Mouse (Mus musculus) thymus, adult 2 months (tissue): Measurements from ENCODE around the gene Pibf1. TPM values are rescaled to one million over a fixed set of nuclear protein-coding genes. Genes with fewer than 3 reads are reported as not detected.

ENCODE experiments used
- DNase-seq: peaks from one replicate; pipeline ENCODE4 v3.0.0; 2021
- H3K27ac ChIP-seq: fragments of 200-500 bp; 2 replicates; pipeline ENCODE4 v1.5.1; 2012; ENCODE audit warnings: low read length, control low read depth; ENCODE audit not compliant: control insufficient read depth, insufficient read depth
- H3K27me3 ChIP-seq: fragments of 200-500 bp; 2 replicates; pipeline ENCODE4 v1.6.1; 2012; ENCODE audit warnings: mild to moderate bottlenecking, low read length, moderate library complexity, mixed read lengths; ENCODE audit not compliant: control insufficient read depth, insufficient read depth
- H3K36me3 ChIP-seq: fragments of 200-500 bp; 2 replicates; pipeline ENCODE4 v1.6.1; 2012; ENCODE audit warnings: mild to moderate bottlenecking, low read length, moderate library complexity; ENCODE audit not compliant: control insufficient read depth, insufficient read depth
- H3K4me1 ChIP-seq: fragments of 200-500 bp; replicated peaks from 2 replicates; pipeline ENCODE4 v1.6.1; 2012; ENCODE audit warnings: low read length; ENCODE audit not compliant: control insufficient read depth, insufficient read depth
- H3K4me3 ChIP-seq: fragments of 200-500 bp; 2 replicates; pipeline ENCODE4 v1.5.1; 2012; ENCODE audit warnings: mild to moderate bottlenecking, low read length, control low read depth, moderate library complexity; ENCODE audit not compliant: control insufficient read depth, insufficient read depth
- CTCF ChIP-seq: fragments of 200-500 bp; IDR thresholded peaks from 2 replicates; pipeline ENCODE4 v1.5.1; 2012; ENCODE audit warnings: mild to moderate bottlenecking, control low read depth, low read length, moderate library complexity, borderline replicate concordance; ENCODE audit not compliant: control insufficient read depth, poor library complexity, insufficient read depth; ENCODE audit errors: extremely low read depth
- POLR2A ChIP-seq: fragments of 200-500 bp; IDR thresholded peaks from 2 replicates; pipeline ENCODE4 v1.6.1; 2012; ENCODE audit warnings: mild to moderate bottlenecking, low read length, control low read depth, moderate library complexity; ENCODE audit not compliant: control insufficient read depth, poor library complexity, insufficient read depth; ENCODE audit errors: extremely low read depth
- WGBS: fragments of 180-500 bp; shearing (Covaris S2); methylation state at CpG from one replicate; pipeline ENCODE4 v1.1.7; 2018; 5-methylcytosine and 5-hydroxymethylcytosine counted together
- polyA plus RNA-seq: library from polyadenylated mRNA; depleted of rRNA; stranded (reverse); fragments of >200 nt; gene quantifications from 2 replicates; pipeline ENCODE4 v1.2.3, GENCODE M21; 2012

The Pibf1 gene
- polyA plus RNA-seq, 1 experiment: 2.4 TPM

DNA sequence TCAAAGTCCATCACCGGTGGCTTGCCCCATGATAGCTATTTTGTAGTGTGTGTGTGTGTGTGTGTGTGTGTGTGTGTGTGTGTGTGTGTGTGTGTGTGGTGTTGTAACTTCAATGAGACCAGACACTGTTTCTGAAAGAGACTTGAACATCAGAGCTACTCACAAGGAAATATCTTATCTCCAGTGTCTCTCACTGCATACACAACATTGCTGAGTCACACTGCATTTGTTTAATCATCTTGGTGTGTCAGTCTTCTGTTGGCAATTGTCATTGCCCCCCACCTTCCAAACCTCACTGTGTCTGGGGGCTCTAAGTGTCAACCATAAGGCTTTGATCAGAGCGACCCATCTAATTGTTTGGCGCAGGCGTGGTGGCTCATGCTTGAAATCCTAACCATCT is 186.3 kb downstream of the Pibf1 start:
- no peaks in the 10 kb centered on the region for H3K27me3 ChIP-seq
- H3K4me1 ChIP-seq: no peaks in the 10 kb centered on the region
- 94% methylated on average over 4 of the region's 4 CpGs for WGBS
- DNase-seq: no peak
- no peak overlapping the region for H3K27ac ChIP-seq
- H3K4me3 ChIP-seq: no peak overlapping the region
- H3K36me3 ChIP-seq: no peaks in the 10 kb centered on the region
- TF ChIP-seq POLR2A (no peak), CTCF (no peak)

DNA sequence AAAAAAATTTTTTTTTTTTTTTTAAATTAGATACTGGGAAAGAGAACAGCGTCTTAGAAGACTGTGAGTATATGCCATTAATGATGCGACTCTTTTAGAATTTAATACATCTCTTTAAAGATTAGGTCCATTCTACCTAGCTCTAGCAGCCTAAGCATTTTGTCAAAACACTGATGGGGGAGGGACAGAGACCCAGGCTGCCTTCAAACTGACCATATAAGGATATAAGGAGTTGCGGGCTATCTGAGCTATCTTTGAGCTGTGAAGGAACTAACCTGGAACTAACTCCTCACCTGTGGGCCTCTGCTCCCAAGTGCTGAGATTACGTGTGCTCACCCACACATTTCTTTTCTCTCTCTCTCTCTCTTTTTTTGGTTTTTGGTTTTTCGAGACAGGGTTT is 193.0 kb downstream of the Pibf1 start:
- Histone ChIP-seq H3K4me3 (no peak overlapping the region), H3K27ac (no peak overlapping the region), H3K27me3 (no peaks in the 10 kb centered on the region), H3K36me3 (no peaks in the 10 kb centered on the region), H3K4me1 (no peaks in the 10 kb centered on the region)
- 95% methylated on average over 5 of the region's 5 CpGs for WGBS
- no peak for DNase-seq
- no peak for TF ChIP-seq POLR2A
- no peak for TF ChIP-seq CTCF

DNA sequence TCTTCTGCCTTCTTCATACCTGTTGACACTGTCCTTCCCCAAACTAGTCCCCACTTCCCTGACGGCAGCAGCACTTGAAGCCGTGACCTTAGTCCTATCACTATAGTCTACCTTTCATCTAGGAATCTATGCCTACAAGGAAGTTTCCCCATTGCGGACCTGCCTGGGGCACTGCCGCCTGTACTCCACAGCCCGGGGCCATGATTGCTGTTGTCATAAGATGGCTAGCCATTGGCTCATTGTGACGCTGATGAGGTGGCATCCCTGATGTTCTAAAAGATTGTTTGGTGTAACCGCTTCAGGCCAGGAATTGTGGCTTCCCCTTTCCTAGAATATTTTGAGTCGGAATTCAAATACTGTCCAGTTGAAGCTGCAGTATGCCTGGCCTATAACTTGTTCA is 195.2 kb downstream of the Pibf1 start:
- no peak for DNase-seq
- WGBS: 98% methylated on average over 8 of the region's 8 CpGs
- TF ChIP-seq POLR2A (no peak), CTCF (no peak)

DNA sequence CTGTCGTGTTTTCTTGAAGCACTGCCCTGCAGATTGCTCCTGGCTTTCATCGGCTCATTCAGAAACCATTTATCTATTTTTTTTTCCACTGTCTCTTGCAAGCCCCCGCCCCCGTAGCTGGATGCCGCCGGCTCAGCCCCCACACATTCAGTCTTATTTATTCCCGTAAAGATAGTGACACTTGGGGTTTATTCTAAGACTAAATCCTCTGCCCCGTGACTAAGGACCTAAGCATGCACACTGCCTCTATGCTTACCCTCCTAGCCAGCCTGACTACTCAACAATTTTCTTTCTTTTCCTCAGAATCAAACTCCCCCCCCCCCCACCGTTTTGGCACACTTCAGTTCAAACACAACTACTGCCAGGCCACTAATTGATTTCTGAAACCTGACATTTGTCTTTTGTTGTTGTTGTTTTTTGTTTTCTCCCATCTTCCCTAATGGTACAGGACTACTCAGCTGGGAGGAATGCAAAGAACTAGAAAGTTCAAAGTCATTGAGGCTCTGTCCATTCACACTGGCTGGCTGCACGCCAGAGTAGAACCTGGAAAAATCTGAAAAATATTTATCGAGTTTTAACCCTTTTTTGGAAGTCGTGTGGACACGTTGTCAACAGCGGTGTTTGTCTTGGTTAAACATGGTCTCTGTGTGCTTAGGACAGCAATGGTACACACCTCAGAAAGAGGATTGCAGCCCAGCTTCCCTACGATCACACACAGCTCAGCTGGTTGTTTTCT is 196.6 kb downstream of the Pibf1 start:
- Histone ChIP-seq H3K27me3 (peaks cover 10% of the 10 kb centered on the region; the same call in 1 of the 2 replicates), H3K4me1 (peaks cover 10% of the 10 kb centered on the region), H3K36me3 (no peaks in the 10 kb centered on the region), H3K27ac (no peak overlapping the region), H3K4me3 (no peak overlapping the region)
- TF ChIP-seq CTCF (no peak), POLR2A (no peak)
- WGBS: 89% methylated on average over 15 of the region's 15 CpGs
- no peak for DNase-seq

More for the DNA sequence above, 195.2 kb downstream of the Pibf1 start:
- Histone ChIP-seq H3K27me3 (peaks cover 4% of the 10 kb centered on the region; the same call in 1 of the 2 replicates), H3K36me3 (no peaks in the 10 kb centered on the region), H3K4me3 (no peak overlapping the region), H3K27ac (no peak overlapping the region), H3K4me1 (peaks cover 8% of the 10 kb centered on the region)

DNA sequence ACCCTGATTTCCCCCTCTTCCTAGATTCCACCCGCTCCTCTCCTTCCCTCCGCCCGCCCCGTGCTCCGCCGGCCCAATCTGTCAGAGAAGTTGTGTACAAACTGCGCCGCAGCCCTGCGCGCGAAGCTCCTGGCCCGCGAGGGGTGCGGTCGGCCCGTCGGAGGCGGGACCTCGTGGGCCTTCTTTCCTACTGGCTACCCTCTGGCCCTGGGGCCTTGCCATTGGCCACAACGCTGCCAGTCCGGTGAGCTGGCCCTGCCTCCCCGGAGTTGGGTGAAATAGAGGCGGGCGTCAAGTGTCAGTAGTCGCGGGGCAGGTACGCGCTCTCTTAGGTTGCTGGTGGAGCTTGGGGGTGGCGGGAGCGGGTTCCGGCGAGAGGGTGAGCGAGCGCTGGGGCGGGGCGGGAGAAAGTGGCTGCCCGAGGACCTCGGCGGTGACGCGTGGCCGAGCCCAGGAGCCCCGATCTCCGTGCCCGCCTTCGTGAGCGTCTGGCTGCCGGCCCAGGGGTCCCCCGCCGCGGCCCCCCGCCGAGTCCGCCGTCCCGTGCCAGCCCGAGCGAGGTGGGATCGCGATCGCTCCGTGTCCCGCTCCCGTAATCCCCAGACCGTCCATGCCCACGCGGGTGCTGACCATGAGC is 199.3 kb downstream of the Pibf1 start, which contains the start of gene Klf5:
Klf5 (plus strand) TSS at position 307 of the 637 bp plus-strand sequence.
- Histone ChIP-seq H3K27ac (no peak within 1 kb of the TSS), H3K36me3 (no peaks in the 10 kb centered on the region), H3K27me3 (peaks cover 10% of the 10 kb centered on the region; the same call in 1 of the 2 replicates), H3K4me3 (peak within 1 kb of the TSS; percentile 49), H3K4me1 (peaks cover 10% of the 10 kb centered on the region)
- WGBS: 1% methylated on average over 66 of the region's 67 CpGs
- peak; percentile 77 for DNase-seq
- 0 out of 2 replicates have a peak, but pooled peaks have one; percentile 21 for TF ChIP-seq POLR2A
- TF ChIP-seq CTCF: 0 out of 2 replicates have a peak, but pooled peaks have one; percentile 40

DNA sequence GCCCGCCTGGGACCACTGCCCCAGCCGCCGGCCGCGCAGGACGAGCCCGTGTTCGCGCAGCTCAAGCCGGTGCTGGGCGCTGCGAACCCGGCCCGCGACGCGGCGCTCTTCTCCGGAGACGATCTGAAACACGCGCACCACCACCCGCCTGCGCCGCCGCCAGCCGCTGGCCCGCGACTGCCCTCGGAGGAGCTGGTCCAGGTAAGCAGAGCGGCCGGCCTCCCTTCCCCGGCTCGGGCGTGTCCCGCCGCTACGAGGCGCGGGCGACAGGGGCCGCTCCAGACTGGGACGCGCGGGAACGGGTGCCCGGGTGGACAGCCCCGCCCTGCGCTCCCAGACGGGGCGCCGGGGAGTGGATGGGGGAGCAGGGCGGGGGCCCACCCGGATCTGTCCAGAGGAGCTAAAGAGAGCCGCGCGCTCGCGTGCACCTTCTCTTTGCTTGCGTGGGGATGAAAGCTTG is 199.8 kb downstream of the Pibf1 start:
- Histone ChIP-seq H3K4me3 (peak overlapping the region; percentile 49), H3K27ac (no peak overlapping the region), H3K4me1 (peaks cover 10% of the 10 kb centered on the region), H3K27me3 (peaks cover 10% of the 10 kb centered on the region; the same call in 1 of the 2 replicates), H3K36me3 (no peaks in the 10 kb centered on the region)
- TF ChIP-seq CTCF (no peak), POLR2A (no peak)
- DNase-seq: peak; percentile 22
- WGBS: 2% methylated on average over 60 of the region's 60 CpGs
